Mouse (Mus musculus) MEL (cell line): ENCODE results near the gene Tmem184b.

ENCODE experiments used
- CHD2 ChIP-seq: IDR thresholded peaks from 2 replicates; pipeline ENCODE4 v1.6.1; 2011; ENCODE audit warnings: low read length, improper control_type of control experiment
- CTCF ChIP-seq, 3 experiments: IDR thresholded peaks in 2 of 3; conservative IDR thresholded peaks in 1 of 3; 2 replicates each; pipeline ENCODE4 v1.5.1; 2011 to 2012; ENCODE audit warnings: low read length in 3 of 3, low read depth in 2 of 3, mild to moderate bottlenecking in 2 of 3, improper control_type of control experiment in 1 of 3, inconsistent platforms in 1 of 3, mixed read lengths in 1 of 3, moderate library complexity in 1 of 3; ENCODE audit not compliant: control insufficient read depth in 1 of 3, insufficient read depth in 1 of 3, poor library complexity in 1 of 3, severe bottlenecking in 1 of 3
- E2F4 ChIP-seq: IDR thresholded peaks from 2 replicates; pipeline ENCODE4 v1.6.1; 2011; ENCODE audit warnings: low read depth, low read length, improper control_type of control experiment, borderline replicate concordance
- GATA1 ChIP-seq: IDR thresholded peaks from 2 replicates; pipeline ENCODE4 v1.6.1; 2011; ENCODE audit warnings: low read depth, low read length, improper control_type of control experiment
- MAFK ChIP-seq: IDR thresholded peaks from 2 replicates; pipeline ENCODE4 v1.6.1; 2011; ENCODE audit warnings: low read depth, mild to moderate bottlenecking, low read length, improper control_type of control experiment, borderline replicate concordance
- POLR2A ChIP-seq, 2 experiments: IDR thresholded peaks; 2 replicates each; pipeline ENCODE4 v1.6.1; 2011 to 2012; ENCODE audit warnings: low read length in 2 of 2, mild to moderate bottlenecking in 2 of 2, control low read depth in 1 of 2, improper control_type of control experiment in 1 of 2, low read depth in 1 of 2, moderate library complexity in 1 of 2; ENCODE audit not compliant: control insufficient read depth in 1 of 2, insufficient read depth in 1 of 2, poor library complexity in 1 of 2
- SIN3A ChIP-seq: IDR thresholded peaks from 2 replicates; pipeline ENCODE4 v1.6.1; 2012; ENCODE audit warnings: low read length, improper control_type of control experiment, inconsistent platforms
- TAL1 ChIP-seq: IDR thresholded peaks from 2 replicates; pipeline ENCODE4 v1.6.1; 2012; ENCODE audit warnings: mild to moderate bottlenecking, inconsistent platforms, low read length, moderate library complexity, mixed read lengths

- no peak for TF ChIP-seq POLR2A (IDR thresholded peaks at IDR 0.05; ENCODE audit: control insufficient read depth in 1 of 2, insufficient read depth in 1 of 2, low read depth in 1 of 2, low read length in 2 of 2, poor library complexity in 1 of 2)
- TF ChIP-seq CTCF (IDR thresholded peaks at IDR 0.05 in 2 of 3, conservative IDR thresholded peaks at IDR 0.05 in 1 of 3; ENCODE audit: control insufficient read depth in 1 of 3, insufficient read depth in 1 of 3, low read depth in 2 of 3, low read length in 3 of 3, poor library complexity in 1 of 3, severe bottlenecking in 1 of 3) = no peak
- no peak for TF ChIP-seq TAL1
- no peak for TF ChIP-seq SIN3A
- TF ChIP-seq CHD2 = no peak
- TF ChIP-seq E2F4 = no peak
- no peak for TF ChIP-seq MAFK
- TF ChIP-seq GATA1 = no peak
Measured at GRCm38 (mm10) chr15:79430461-79431000, 27.2 kb upstream of the Tmem184b start.
